Mouse (Mus musculus): ENCODE results near the gene Asic2.

DNA sequence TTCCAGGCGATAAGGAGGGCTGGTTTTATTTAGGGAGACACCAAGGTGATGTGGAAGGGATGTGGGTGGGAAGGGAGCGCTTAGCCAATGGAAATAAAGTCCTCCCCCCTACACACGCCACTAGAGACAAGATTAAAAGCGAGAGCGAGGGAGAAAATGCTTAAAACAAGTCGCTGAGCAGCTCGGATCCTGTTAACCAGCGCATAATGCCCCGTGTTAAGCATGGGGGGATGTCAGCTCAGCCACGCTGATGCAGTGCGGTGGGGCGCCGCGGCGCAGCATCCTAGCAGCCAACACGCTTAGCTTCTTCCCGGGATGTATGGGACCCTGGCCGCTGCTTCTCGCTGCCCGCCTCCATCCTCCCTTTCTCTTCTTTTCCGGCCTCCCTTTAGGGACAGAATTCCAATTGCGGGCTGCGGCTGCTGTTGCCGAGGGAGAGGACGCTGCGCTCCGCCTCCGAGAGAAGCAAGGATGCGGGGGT is at the start of gene Asic2:
- TF ChIP-seq CTCF (IDR thresholded peaks at IDR 0.05; ENCODE audit: low read depth), result no peak
- no peak for TF ChIP-seq EP300 (IDR thresholded peaks at IDR 0.05; ENCODE audit: low read depth)
